Mouse (Mus musculus) heart, embryonic 13.5 days (tissue): ENCODE results near the gene Trmt10b. TPM values are rescaled to one million over a fixed set of nuclear protein-coding genes. Genes with fewer than 3 reads are reported as not detected.

ENCODE experiments used
- ATAC-seq: fragments of 200-750 bp; cut with Nextera tagmentation; 2 replicates; pipeline ENCODE4 v1.8.0; 2017; ENCODE audit warnings: moderate TSS enrichment; ENCODE audit not compliant: insufficient number of reproducible peaks, low FRiP score, low TSS enrichment; ENCODE audit errors: extremely low read depth
- H3K27ac ChIP-seq: fragments of 300-500 bp; sonication (generic); replicated peaks from 2 replicates; pipeline ENCODE4 v1.5.1; 2015; ENCODE audit warnings: moderate library complexity, mild to moderate bottlenecking, inconsistent platforms
- H3K27me3 ChIP-seq: fragments of 300-500 bp; sonication (generic); replicated peaks from 2 replicates; pipeline ENCODE4 v1.6.1; 2015; ENCODE audit warnings: mild to moderate bottlenecking, inconsistent platforms
- H3K36me3 ChIP-seq: fragments of 300-500 bp; sonication (generic); 2 replicates; pipeline ENCODE4 v1.6.1; 2015; ENCODE audit warnings: mild to moderate bottlenecking, inconsistent platforms
- H3K4me1 ChIP-seq: fragments of 300-500 bp; sonication (generic); 2 replicates; pipeline ENCODE4 v1.6.1; 2015; ENCODE audit warnings: inconsistent platforms
- H3K4me2 ChIP-seq: fragments of 300-500 bp; sonication (generic); 2 replicates; pipeline ENCODE4 v1.6.1; 2015; ENCODE audit warnings: inconsistent platforms, mild to moderate bottlenecking, moderate library complexity
- H3K4me3 ChIP-seq: fragments of 300-500 bp; sonication (generic); 2 replicates; pipeline ENCODE4 v1.5.1; 2015; ENCODE audit warnings: moderate library complexity, mild to moderate bottlenecking, inconsistent platforms
- H3K9ac ChIP-seq: fragments of 300-500 bp; sonication (generic); 2 replicates; pipeline ENCODE4 v1.6.1; 2015; ENCODE audit warnings: inconsistent platforms, mild to moderate bottlenecking, moderate library complexity
- H3K9me3 ChIP-seq: fragments of 300-500 bp; sonication (generic); 2 replicates; pipeline ENCODE4 v1.6.1; 2016; ENCODE audit warnings: inconsistent platforms
- WGBS: fragments of 180-500 bp; shearing (Covaris S2); methylation state at CpG from one replicate; pipeline ENCODE4 v1.1.7; 2015; ENCODE audit warnings: mixed read lengths; 5-methylcytosine and 5-hydroxymethylcytosine counted together
- polyA plus RNA-seq: library from polyadenylated mRNA; unstranded; fragments of >200 nt; fragmentation: Nextera tagmentation; extraction: Ambion mirVana; gene quantifications from 2 replicates; pipeline ENCODE4 v1.2.1, GENCODE M21; 2015

The Trmt10b gene
- polyA plus RNA-seq, 1 experiment from 2014 or later, result 11.1 TPM

- Histone ChIP-seq H3K27me3 (no peaks in the 10 kb centered on the region), H3K9me3 (no peaks in the 10 kb centered on the region), H3K4me3 (no peak overlapping the region), H3K36me3 (no peaks in the 10 kb centered on the region), H3K9ac (no peak overlapping the region), H3K27ac (no peak overlapping the region), H3K4me2 (no peak overlapping the region), H3K4me1 (no peaks in the 10 kb centered on the region)
- no peak for ATAC-seq
- WGBS, result 39% methylated on average over 3 of the region's 3 CpGs
Observed at GRCm38 (mm10) chr4:45286318-45286717, 10.6 kb upstream of the Trmt10b start.

GRCm38 (mm10) chr4:45287906-45288305, 9.0 kb upstream of the Trmt10b start:
- no peak overlapping the region for H3K9ac ChIP-seq
- H3K4me1 ChIP-seq, result no peaks in the 10 kb centered on the region
- no peak overlapping the region for H3K4me2 ChIP-seq
- no peak for ATAC-seq
- H3K4me3 ChIP-seq, result no peak overlapping the region
- no peaks in the 10 kb centered on the region for H3K27me3 ChIP-seq
- H3K27ac ChIP-seq, result no peak overlapping the region
- no peaks in the 10 kb centered on the region for H3K9me3 ChIP-seq
- 67% methylated on average over 5 of the region's 5 CpGs for WGBS
- no peaks in the 10 kb centered on the region for H3K36me3 ChIP-seq

GRCm38 (mm10) chr4:45305536-45305935, 8.6 kb downstream of the Trmt10b start:
- no peak overlapping the region for H3K4me3 ChIP-seq
- 95% methylated on average over 14 of the region's 14 CpGs for WGBS

GRCm38 (mm10) chr4:45308046-45308445, 11.1 kb downstream of the Trmt10b start:
- H3K4me1 ChIP-seq, result no peaks in the 10 kb centered on the region
- WGBS, result 38% methylated on average over 11 of the region's 11 CpGs
- no peak overlapping the region for H3K4me2 ChIP-seq
- ATAC-seq, result no peak
- peaks cover 5% of the 10 kb centered on the region; the same call in 1 of the 2 replicates for H3K9me3 ChIP-seq
- H3K9ac ChIP-seq, result no peak overlapping the region
- no peak overlapping the region for H3K27ac ChIP-seq
- H3K36me3 ChIP-seq, result peaks cover 75% of the 10 kb centered on the region
- no peak overlapping the region for H3K4me3 ChIP-seq
- no peaks in the 10 kb centered on the region for H3K27me3 ChIP-seq

More at GRCm38 (mm10) chr4:45305536-45305935, 8.6 kb downstream of the Trmt10b start:
- Histone ChIP-seq H3K4me1 (no peaks in the 10 kb centered on the region), H3K27me3 (no peaks in the 10 kb centered on the region), H3K9me3 (peaks cover 5% of the 10 kb centered on the region; the same call in 1 of the 2 replicates), H3K27ac (no peak overlapping the region), H3K9ac (no peak overlapping the region), H3K4me2 (no peak overlapping the region), H3K36me3 (peaks cover 88% of the 10 kb centered on the region)
- ATAC-seq, result no peak

GRCm38 (mm10) chr4:45308606-45309005, 11.7 kb downstream of the Trmt10b start:
- no peak overlapping the region for H3K4me3 ChIP-seq
- no peak overlapping the region for H3K9ac ChIP-seq
- H3K36me3 ChIP-seq, result peaks cover 73% of the 10 kb centered on the region
- H3K27ac ChIP-seq, result no peak overlapping the region
- ATAC-seq, result no peak
- peaks cover 5% of the 10 kb centered on the region; the same call in 1 of the 2 replicates for H3K9me3 ChIP-seq
- no peaks in the 10 kb centered on the region for H3K4me1 ChIP-seq
- no peaks in the 10 kb centered on the region for H3K27me3 ChIP-seq
- H3K4me2 ChIP-seq, result no peak overlapping the region
- WGBS, result 80% methylated on average over 6 of the region's 6 CpGs

GRCm38 (mm10) chr4:45311056-45311455, 14.1 kb downstream of the Trmt10b start:
- H3K4me2 ChIP-seq, result no peak overlapping the region
- no peak overlapping the region for H3K4me3 ChIP-seq
- H3K9ac ChIP-seq, result no peak overlapping the region
- ATAC-seq, result no peak
- no peaks in the 10 kb centered on the region for H3K4me1 ChIP-seq
- peaks cover 69% of the 10 kb centered on the region for H3K36me3 ChIP-seq
- no peaks in the 10 kb centered on the region for H3K27me3 ChIP-seq
- H3K27ac ChIP-seq, result no peak overlapping the region
- WGBS, result 95% methylated on average over 2 of the region's 2 CpGs
- 0 out of 2 replicates have a peak, but pooled peaks cover under 1% of the 10 kb centered on the region for H3K9me3 ChIP-seq

GRCm38 (mm10) chr4:45320159-45320816, 23.4 kb downstream of the Trmt10b start:
- peaks cover 32% of the 10 kb centered on the region for H3K36me3 ChIP-seq
- peak overlapping the region; percentile 87 for H3K9ac ChIP-seq
- peak overlapping the region; percentile 74 for H3K4me2 ChIP-seq
- H3K27me3 ChIP-seq, result peaks cover 31% of the 10 kb centered on the region
- under 1% methylated on average over 56 of the region's 56 CpGs for WGBS
- H3K27ac ChIP-seq, result peak overlapping the region; percentile 81
- ATAC-seq, result peak; percentile 54; the same call in 1 of the 2 replicates
- H3K4me3 ChIP-seq, result peak overlapping the region; percentile 80
- H3K4me1 ChIP-seq, result peaks cover 9% of the 10 kb centered on the region
- H3K9me3 ChIP-seq, result no peaks in the 10 kb centered on the region

- Histone ChIP-seq H3K9me3 (0 out of 2 replicates have a peak, but pooled peaks cover 7% of the 10 kb centered on the region), H3K27me3 (peaks cover 12% of the 10 kb centered on the region), H3K4me2 (no peak overlapping the region), H3K27ac (no peak overlapping the region), H3K9ac (no peak overlapping the region), H3K36me3 (no peaks in the 10 kb centered on the region), H3K4me3 (no peak overlapping the region), H3K4me1 (no peaks in the 10 kb centered on the region)
- no peak for ATAC-seq
- WGBS, result 72% methylated on average over 7 of the region's 7 CpGs
Observed at GRCm38 (mm10) chr4:45331139-45331538, 34.2 kb downstream of the Trmt10b start.

GRCm38 (mm10) chr4:45332466-45332865, 35.5 kb downstream of the Trmt10b start:
- H3K4me1 ChIP-seq, result no peaks in the 10 kb centered on the region
- H3K27me3 ChIP-seq, result peaks cover 5% of the 10 kb centered on the region; the same call in 1 of the 2 replicates
- H3K9ac ChIP-seq, result no peak overlapping the region
- WGBS, result 51% methylated on average over 3 of the region's 3 CpGs
- H3K9me3 ChIP-seq, result no peaks in the 10 kb centered on the region
- no peak for ATAC-seq
- H3K27ac ChIP-seq, result no peak overlapping the region
- no peak overlapping the region for H3K4me2 ChIP-seq
- H3K4me3 ChIP-seq, result no peak overlapping the region
- H3K36me3 ChIP-seq, result no peaks in the 10 kb centered on the region

- WGBS, result 49% methylated on average over 9 of the region's 9 CpGs
- Histone ChIP-seq H3K27ac (peak overlapping the region; percentile 99), H3K4me2 (peak overlapping the region; percentile 92)
Observed at GRCm38 (mm10) chr4:45341226-45341625, 44.3 kb downstream of the Trmt10b start.

GRCm38 (mm10) chr4:45341669-45342249, 44.8 kb downstream of the Trmt10b start, which contains the start of gene Dcaf10:
Dcaf10 (plus strand) TSS chr4:45342101.
- H3K4me3 ChIP-seq, result peak within 1 kb of the TSS; percentile 88
- H3K9me3 ChIP-seq, result no peaks in the 10 kb centered on the region
- peak within 1 kb of the TSS; percentile 99 for H3K27ac ChIP-seq
- under 1% methylated on average over 39 of the region's 42 CpGs for WGBS
- no peaks in the 10 kb centered on the region for H3K27me3 ChIP-seq
- ATAC-seq, result peak; percentile 86
- H3K4me1 ChIP-seq, result peaks cover 23% of the 10 kb centered on the region
- H3K36me3 ChIP-seq, result peaks cover 23% of the 10 kb centered on the region
- H3K9ac ChIP-seq, result peak within 1 kb of the TSS; percentile 97
- H3K4me2 ChIP-seq, result peak within 1 kb of the TSS; percentile 92

More at GRCm38 (mm10) chr4:45341226-45341625, 44.3 kb downstream of the Trmt10b start:
- Histone ChIP-seq H3K4me3 (peak overlapping the region; percentile 88), H3K4me1 (peaks cover 23% of the 10 kb centered on the region), H3K9me3 (no peaks in the 10 kb centered on the region), H3K9ac (peak overlapping the region; percentile 97), H3K36me3 (peaks cover 19% of the 10 kb centered on the region), H3K27me3 (no peaks in the 10 kb centered on the region)
- ATAC-seq, result no peak
